Mouse (Mus musculus) small intestine, adult 2 months (tissue): ENCODE measurements around the gene Pltp. TPM values are rescaled to one million over a fixed set of nuclear protein-coding genes. Genes with fewer than 3 reads are reported as not detected.
A peak's percentile ranks its signal among the peaks of the same experiment; 100 is the strongest.
"Not testable (repeated sequence)": the region's sequence is repeated elsewhere in the genome, so short reads cannot be mapped to it uniquely, and the experiment has no call there.

Source experiments
- H3K27ac ChIP-seq: fragments of 200-500 bp; 2 replicates; pipeline ENCODE4 v1.5.1; 2012; ENCODE audit warnings: low read depth, low read length, control low read depth, inconsistent platforms; ENCODE audit not compliant: insufficient read depth
- H3K27me3 ChIP-seq: fragments of 200-500 bp; 2 replicates; pipeline ENCODE4 v1.6.1; 2012; ENCODE audit warnings: mild to moderate bottlenecking, moderate library complexity, low read length, inconsistent platforms; ENCODE audit not compliant: control insufficient read depth, insufficient read depth
- H3K36me3 ChIP-seq: fragments of 200-500 bp; 2 replicates; pipeline ENCODE4 v1.6.1; 2012; ENCODE audit warnings: mild to moderate bottlenecking, low read length, control low read depth, inconsistent platforms; ENCODE audit not compliant: control insufficient read depth, insufficient read depth
- H3K4me1 ChIP-seq: fragments of 200-500 bp; 2 replicates; pipeline ENCODE4 v1.6.1; 2012; ENCODE audit warnings: low read length, inconsistent platforms, mixed read lengths; ENCODE audit not compliant: control insufficient read depth, insufficient read depth, insufficient read length
- H3K4me3 ChIP-seq: fragments of 200-500 bp; 2 replicates; pipeline ENCODE4 v1.5.1; 2012; ENCODE audit warnings: low read depth, mild to moderate bottlenecking, control low read depth, inconsistent platforms, low read length, moderate library complexity
- CTCF ChIP-seq: fragments of 200-500 bp; IDR thresholded peaks from 2 replicates; pipeline ENCODE4 v1.5.1; 2012; ENCODE audit warnings: low read depth, mild to moderate bottlenecking, control low read depth, inconsistent platforms, low read length, moderate library complexity, mixed read lengths; ENCODE audit not compliant: insufficient replicate concordance, insufficient read length; ENCODE audit errors: extremely low read depth
- POLR2A ChIP-seq: fragments of 200-500 bp; IDR thresholded peaks from 2 replicates; pipeline ENCODE4 v1.6.1; 2012; ENCODE audit warnings: low read depth, mild to moderate bottlenecking, control low read depth, inconsistent platforms, low read length, moderate library complexity
- WGBS: fragments of 180-500 bp; shearing (Covaris S2); methylation state at CpG from one replicate; pipeline ENCODE4 v1.1.7; 2018; 5-methylcytosine and 5-hydroxymethylcytosine counted together
- polyA plus RNA-seq: library from polyadenylated mRNA; depleted of rRNA; stranded (reverse); fragments of >200 nt; gene quantifications from 2 replicates; pipeline ENCODE4 v1.2.3, GENCODE M21; 2012

The Pltp gene
- polyA plus RNA-seq, 1 experiment, result 34.2 TPM

DNA sequence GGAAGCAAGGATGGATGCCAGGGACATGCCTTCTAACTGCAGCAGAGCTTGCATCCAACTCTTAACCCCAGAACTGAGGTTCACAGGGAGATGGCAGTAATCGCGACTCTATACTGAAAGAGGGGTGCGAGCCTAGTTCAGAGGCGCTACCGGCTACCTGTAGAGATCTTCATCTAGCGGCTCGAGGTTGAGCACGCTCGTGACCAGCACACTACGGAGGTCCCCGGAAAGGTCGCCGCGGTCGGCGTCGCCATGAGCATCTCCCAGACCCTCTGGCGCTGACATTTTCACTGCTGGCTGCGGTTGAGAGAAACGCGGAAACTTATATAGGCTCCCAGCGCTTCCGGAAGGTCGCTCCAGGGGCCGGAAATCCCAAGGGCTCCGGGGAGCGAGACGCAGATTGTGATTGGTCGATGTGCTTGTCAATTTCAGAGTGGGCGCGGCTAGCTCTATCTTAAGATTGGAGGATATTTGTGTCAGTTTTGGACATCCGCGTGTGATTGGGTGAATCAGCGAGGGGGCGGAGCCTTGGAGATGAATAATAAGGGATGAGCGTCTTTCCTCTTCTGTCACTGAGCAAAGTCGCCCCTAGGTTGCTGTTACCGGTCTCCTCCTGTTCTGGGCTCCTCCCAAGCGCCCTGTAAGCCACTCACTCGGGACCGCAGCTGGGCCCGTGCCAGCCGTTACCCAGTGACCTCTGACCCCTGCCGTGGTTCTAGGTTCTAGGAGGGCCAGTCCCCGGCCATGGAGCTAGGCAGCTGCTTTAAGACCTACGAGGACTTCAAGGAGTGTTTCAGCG is 52.8 kb downstream of the Pltp start, which contains the start of the genes Acot8 and Zswim3:
Gene Acot8, minus strand, starts transcription at position 350 of the 799 bp plus-strand sequence.
Gene Zswim3, plus strand, starts transcription at position 566 of the 799 bp plus-strand sequence.
- under 1% methylated on average over 47 of the region's 47 CpGs for WGBS
- Histone ChIP-seq H3K27ac (peak within 1 kb of the TSS; percentile 88), H3K27me3 (no peaks in the 10 kb centered on the region), H3K36me3 (peaks cover 16% of the 10 kb centered on the region), H3K4me1 (peaks cover 10% of the 10 kb centered on the region; the same call in 1 of the 2 replicates), H3K4me3 (peak within 1 kb of the TSS; percentile 79)
- TF ChIP-seq POLR2A, result peak; percentile 80
- no peak for TF ChIP-seq CTCF

DNA sequence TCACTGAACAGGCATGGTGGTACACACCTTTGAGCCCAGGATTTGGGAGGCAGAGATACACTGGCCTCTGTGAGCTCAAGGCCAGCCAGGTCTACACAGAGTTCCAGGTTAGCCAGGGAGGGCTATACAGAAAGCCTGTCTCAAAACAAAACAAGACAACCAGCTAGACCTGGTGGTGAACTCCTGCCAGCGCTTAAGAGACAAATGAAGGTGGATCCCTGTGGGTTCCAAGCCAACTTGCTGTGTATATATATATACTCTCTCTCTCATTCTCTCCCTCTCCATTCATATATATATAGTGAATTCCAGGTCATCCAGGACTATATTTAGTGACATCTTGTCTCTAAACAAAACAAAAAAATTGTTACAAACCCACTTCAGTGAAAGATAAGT is 53.6 kb downstream of the Pltp start:
- 7% methylated on average over 1 of the region's 1 CpGs for WGBS
- H3K27me3 ChIP-seq, result no peaks in the 10 kb centered on the region
- peaks cover 20% of the 10 kb centered on the region for H3K36me3 ChIP-seq
- H3K4me3 ChIP-seq, result peak overlapping the region; percentile 79
- TF ChIP-seq POLR2A, result no peak
- TF ChIP-seq CTCF, result no peak
- H3K4me1 ChIP-seq, result peaks cover 10% of the 10 kb centered on the region; the same call in 1 of the 2 replicates
- H3K27ac ChIP-seq, result peak overlapping the region; percentile 52

DNA sequence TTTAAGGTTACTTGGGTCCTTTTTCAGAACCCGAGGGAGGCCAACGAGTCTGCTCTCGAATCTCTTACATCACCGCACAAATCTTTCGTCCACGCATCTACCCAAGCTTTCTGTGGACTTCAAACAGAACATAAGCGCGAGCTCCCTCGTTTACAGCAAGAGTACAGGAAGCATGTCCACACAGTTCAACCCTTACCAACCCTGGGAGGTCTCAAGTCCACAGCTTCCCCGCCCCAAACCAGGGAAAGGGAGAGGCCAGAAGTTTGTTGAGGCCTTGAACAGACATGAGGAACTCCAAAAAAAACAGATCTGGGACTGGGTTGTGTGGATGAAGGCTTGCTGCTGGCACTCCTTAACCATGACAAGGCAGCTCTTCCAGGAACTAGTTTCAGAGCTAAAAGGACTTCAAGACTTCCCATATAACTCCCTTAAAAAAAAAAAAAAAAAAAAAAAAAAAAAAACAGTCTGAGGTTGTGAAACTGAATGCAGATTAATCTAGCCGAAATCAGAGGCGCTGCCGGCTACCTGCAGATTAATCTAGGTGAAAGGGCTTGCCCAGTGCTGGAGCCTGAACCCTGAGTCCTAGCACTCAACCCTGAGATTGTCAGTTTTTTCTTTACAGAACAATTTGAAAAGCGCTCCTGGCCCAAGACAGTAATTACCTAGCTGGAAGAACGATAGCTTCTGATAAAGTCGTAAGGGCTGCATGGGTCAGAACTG is 54.1 kb downstream of the Pltp start:
- Histone ChIP-seq H3K27me3 (no peaks in the 10 kb centered on the region), H3K27ac (peak overlapping the region; percentile 52), H3K36me3 (peaks cover 20% of the 10 kb centered on the region), H3K4me3 (peak overlapping the region; percentile 35), H3K4me1 (peaks cover 10% of the 10 kb centered on the region; the same call in 1 of the 2 replicates)
- TF ChIP-seq POLR2A (no peak), CTCF (no peak)
- WGBS, result 38% methylated on average over 16 of the region's 16 CpGs

DNA sequence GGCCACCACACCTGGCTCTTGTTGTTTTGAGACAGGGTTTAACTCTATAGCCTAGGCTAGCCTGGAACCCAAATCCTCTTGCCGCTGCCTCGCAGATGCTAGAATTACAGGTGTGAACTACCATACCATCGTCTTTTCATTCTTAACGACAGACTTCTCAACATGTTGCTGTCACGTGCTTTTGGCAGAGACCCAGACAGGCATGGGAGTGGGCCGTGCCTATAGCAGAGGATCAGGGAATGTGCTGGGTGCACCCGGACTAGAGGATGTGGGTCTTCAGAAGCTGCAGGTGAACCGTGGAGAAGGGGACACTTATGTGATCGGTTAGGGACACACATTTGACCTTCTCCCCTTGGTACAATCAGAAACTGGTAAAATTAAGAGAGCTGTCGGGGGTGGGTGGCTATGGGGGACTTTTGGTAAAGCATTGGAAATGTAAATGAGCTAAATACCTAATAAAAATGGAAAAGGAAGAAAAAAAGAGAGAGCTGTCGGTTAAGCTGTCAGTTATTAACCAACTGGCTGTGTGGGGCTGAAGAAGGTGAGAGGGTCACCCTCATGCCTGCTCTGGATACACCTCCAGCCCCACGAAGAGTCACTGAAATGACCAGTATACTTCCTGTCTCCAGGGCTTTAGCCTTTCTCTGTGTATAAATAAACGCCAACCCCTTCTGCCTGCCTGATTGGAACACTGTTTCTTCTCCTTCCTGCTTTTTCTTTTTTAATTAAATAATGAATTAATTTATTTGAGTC is 57.1 kb downstream of the Pltp start:
- peaks cover 8% of the 10 kb centered on the region; the same call in 1 of the 2 replicates for H3K4me1 ChIP-seq
- TF ChIP-seq CTCF (no peak), POLR2A (no peak)
- peaks cover 44% of the 10 kb centered on the region for H3K36me3 ChIP-seq
- 89% methylated on average over 13 of the region's 13 CpGs for WGBS
- no peak overlapping the region for H3K4me3 ChIP-seq
- H3K27ac ChIP-seq, result no peak overlapping the region
- no peaks in the 10 kb centered on the region for H3K27me3 ChIP-seq

DNA sequence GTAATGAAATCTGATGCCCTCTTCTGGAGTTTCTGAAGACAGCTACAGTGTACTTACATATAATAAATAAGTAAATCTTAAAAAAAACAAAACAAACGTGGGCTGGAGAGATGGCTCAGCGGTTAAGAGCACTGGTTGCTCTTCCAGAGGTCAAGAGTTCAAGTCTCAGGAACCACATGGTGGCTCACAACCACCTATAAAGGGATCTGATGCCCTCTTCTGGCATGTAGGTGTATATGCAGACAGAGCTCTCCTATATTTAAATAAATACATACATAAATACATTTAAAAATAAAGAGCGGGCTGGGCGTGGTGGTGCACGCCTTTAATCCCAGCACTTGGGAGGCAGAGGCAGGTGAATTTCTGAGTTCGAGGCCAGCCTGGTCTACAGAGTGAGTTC is 59.0 kb downstream of the Pltp start:
- H3K4me1 ChIP-seq, H3K27ac ChIP-seq, H3K4me3 ChIP-seq, H3K27me3 ChIP-seq: not testable (repeated sequence)
- WGBS, result 68% methylated on average over 6 of the region's 6 CpGs
- peaks cover 57% of the 10 kb centered on the region for H3K36me3 ChIP-seq

DNA sequence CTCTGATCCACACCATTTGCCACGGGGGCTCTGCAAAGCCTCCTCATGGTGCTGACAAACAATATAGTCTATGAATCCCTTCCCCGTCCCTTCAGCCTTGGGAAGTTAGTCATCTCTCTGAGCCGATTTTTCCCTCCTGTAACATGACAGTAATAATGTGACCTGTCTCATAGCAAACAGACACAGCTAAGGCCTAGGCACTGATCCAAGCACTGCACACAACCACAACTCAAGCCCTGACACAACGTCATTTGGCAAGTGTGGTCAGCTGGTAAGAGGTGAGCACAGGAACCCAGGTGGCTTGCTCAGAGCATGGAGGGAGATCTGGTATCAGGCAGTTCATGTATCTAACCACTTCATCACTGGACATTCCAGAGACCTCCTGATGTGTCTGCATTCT is 61.6 kb downstream of the Pltp start:
- H3K36me3 ChIP-seq, result peaks cover 67% of the 10 kb centered on the region
- H3K27me3 ChIP-seq, result no peaks in the 10 kb centered on the region
- TF ChIP-seq POLR2A (no peak), CTCF (no peak)
- WGBS, result 81% methylated on average over 4 of the region's 4 CpGs
- no peak overlapping the region for H3K27ac ChIP-seq
- H3K4me3 ChIP-seq, result no peak overlapping the region
- H3K4me1 ChIP-seq, result no peaks in the 10 kb centered on the region
